Mouse (Mus musculus): ENCODE results near the gene Abtb2. TPM values are rescaled to one million over a fixed set of nuclear protein-coding genes. Genes with fewer than 3 reads are reported as not detected.
A peak's percentile ranks its signal among the peaks of the same experiment; 100 is the strongest.

Gene Abtb2
- total RNA-seq, 4 experiments from 2014 or later: 8.8 to 10.6 (median 10.1) TPM

DNA sequence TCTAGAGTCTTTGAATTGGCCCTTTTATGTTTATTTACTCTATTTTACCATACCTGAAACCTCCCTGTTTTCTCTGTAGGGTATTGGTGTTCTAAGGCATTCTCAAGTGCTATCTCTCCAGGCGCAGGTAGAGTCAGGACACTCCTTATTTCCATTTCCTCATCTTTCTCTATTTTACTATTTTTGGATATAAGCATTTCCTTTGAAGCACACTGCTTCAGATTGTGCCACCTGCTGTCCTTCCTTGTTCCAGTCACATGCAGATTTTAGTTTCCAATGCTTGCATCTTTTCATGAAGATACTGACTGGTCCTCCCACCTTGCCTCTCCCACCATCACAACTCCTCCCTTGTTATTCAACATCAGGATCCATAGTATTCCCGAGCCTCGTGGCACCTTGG lies 47.8 kb downstream of the Abtb2 start:
- DNase-seq (ENCODE audit: low spot score in 2 of 2): no peak

DNA sequence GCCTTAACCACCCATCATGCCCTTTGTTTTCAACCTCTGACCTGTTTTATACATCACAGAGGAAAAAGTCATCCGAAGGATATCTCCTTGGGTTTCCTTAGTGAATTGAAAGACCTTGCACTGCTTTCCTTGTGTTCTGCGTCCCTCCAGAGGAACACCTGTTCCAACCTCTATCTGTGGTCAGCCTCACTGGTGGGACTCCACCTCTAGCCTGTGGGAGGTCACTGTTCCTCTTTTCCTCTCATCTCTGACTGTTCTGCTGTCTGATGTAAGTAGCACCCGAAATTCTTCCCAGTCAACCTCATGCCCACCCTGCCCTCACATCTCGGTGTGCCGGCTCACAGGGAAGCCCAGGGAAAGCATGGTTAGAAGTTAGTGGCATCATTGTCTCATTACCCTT lies 48.9 kb downstream of the Abtb2 start:
- no peak for DNase-seq (ENCODE audit: low spot score in 2 of 2)

DNA sequence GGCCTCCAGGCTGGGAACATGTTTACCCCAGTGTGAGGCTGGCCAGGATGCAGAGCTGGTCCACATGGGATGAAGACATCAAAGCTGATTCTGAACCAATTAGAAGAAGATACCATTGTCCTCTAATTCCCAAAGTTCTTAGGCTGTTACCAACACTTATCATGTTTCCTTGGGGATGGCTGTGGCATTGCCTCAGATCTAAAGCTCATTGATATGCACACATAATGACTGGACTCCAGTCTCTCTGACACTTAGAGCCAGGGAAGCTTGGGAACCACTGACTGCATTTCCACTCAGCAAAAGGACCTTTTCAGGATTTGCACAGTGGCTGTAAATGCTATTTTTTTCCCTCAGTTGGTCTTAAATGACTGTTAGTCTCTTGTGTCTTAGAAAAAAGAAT lies 52.3 kb downstream of the Abtb2 start:
- DNase-seq (ENCODE audit: low spot score in 2 of 2): no peak

DNA sequence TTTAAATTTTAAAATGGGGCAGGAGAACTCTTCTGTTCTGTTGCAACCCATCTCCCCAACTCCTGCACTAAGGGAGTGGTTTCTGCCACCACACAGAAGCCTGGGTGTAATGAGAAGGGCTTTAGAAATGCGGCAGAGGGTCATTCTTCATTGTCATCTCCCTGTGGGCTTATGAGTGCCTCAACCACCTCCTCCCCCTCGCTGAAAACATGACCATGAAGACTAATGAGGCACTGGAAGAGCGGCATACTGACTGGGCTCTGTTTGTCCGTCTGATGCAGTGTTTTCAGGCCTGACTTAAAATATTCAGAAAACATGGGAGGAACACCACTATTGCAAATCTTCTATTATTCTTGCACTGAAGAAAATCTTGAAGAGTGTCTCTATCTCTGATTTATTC lies 56.8 kb downstream of the Abtb2 start:
- DNase-seq (ENCODE audit: low spot score in 2 of 2): no peak

DNA sequence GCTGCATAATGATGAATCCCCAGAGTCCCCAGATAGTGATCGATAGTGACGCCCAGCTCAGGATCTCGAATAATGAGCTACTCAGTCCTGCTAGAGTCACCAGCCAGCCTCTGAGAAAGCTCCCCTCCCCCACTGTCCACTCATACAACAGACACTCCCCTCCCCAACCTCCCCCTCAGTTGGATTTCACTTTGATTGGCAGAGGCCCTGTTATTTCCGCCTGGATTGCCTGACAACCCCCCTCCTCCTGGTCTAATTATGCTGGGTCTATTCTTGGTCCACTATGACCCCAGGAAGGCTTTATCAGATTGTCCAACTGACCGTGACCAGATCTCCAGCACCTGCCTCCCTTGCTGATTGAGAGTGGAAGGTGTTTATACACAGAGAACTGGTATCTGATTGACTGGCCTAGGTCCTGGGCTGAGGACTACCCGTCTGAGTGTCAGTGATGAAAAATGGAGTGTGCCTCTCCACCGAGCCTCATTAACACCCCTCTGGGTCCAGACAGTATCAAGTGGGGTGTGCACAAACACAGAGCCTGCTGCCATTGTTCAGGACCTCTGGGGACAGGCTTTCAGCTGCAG lies 59.3 kb downstream of the Abtb2 start:
- no peak for DNase-seq (ENCODE audit: low spot score in 2 of 2)

DNA sequence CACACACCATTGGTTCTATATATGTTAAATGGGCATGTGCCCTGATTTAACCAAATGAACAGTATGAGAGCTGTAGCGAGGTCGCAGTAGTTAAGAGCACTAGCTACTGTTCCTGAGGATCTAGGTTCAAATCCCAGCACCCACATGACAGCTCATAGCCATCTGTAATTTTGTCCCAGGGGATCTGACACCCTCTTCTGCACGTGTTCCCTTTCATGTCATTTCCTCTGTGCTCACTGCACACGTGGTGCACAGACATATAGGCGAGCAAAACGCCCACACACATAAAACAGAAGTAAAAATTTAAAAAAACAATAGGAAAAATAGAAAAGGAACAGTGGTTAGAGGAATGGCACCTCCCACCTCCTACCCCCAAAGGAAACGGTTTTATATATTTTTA lies 61.0 kb downstream of the Abtb2 start:
- no peak for DNase-seq (ENCODE audit: low spot score in 2 of 2)

DNA sequence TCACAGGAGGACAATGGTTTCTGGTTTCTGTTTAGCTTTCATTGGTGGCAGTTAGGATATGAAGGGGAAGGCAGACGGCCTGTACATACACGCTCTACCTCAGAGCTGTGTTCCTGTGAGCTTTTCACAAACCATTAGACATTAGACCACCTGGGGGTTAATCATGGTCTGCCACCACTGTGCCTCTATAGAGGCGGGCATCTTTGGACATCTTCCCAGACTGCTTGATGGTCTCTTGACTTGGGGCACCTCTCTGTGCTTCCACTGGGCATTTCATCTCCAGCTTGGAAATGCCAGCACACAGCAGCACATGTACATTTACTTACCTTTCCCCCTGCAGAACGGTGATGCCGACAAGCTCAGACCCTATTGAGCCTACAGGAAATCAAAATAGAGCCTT lies 63.8 kb downstream of the Abtb2 start:
- DNase-seq (ENCODE audit: low spot score in 2 of 2): no peak

DNA sequence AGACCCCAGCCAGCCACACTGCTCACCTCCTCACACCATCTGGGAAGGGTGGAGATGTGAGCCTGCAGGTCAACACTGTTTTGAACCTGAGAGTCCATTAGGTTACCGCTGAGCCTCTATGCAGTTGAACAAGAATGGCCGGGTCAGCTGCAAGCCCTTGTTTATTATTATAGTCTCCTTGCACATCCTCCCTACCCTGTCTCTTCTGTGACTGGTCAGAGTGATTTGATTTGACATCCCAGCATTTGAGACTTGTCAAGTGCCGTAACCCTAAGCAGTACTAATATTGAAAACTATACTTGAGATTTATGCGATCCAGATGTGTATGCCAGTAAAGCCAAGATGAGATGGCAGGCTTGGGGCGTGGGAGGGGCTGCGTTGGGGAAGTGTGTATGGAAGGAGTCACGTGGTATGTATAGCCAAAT lies 65.2 kb downstream of the Abtb2 start:
- DNase-seq (ENCODE audit: low spot score in 2 of 2): no peak

DNA sequence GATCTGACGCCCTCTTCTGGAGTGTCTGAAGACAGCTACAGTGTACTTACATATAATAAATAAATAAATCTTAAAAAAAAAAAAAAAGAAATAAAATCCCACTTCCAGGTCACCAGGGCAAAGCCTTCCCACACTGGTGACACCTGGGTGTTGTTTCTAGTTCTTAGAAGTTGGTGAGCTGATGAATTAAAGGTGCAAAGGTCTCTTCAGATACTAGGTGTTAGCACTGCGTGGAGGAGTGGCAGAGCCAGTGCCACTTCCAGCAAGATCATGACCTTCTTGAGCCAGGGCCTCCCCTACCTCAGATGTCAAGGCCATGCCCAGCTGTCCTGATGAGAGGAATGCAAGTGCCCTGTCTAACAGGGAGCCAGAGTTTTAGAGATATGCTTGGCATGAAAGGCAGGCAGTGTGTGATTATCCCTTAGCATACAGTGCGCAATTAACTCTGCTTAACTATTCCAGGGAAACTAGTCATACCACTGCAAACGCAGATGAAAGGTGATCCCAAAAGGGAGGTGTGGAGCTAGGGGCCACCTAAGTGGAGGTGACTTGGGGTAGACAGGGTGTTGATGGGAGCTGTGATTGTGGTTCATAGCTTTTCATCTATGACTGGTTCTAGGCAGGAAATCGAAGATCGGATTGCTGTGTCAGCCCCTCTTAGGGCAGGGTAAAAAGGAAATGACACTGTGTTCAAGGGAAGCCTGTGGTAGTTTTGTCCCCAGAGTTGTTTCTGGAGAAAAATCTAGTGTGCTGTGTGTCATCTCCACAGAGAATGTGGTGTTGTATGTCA lies 66.2 kb downstream of the Abtb2 start:
- no peak for DNase-seq (ENCODE audit: low spot score in 2 of 2)

DNA sequence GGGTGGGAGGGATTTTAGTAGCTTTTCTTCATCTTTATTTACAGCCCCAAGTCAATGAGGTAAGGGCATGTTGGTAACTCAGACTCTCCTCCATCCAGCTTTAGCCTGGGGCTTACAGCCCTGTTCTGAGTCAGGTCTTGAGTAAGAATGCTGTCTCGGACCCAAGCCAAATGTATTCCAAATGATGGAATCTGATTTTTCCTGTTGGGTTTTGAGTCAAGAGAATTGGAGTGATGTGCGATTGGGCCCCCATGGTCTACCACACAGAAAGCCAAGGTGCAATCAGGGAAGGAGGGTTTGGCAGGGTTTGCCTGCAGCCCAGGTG lies 66.8 kb downstream of the Abtb2 start:
- DNase-seq (ENCODE audit: low spot score in 2 of 2): no peak

DNA sequence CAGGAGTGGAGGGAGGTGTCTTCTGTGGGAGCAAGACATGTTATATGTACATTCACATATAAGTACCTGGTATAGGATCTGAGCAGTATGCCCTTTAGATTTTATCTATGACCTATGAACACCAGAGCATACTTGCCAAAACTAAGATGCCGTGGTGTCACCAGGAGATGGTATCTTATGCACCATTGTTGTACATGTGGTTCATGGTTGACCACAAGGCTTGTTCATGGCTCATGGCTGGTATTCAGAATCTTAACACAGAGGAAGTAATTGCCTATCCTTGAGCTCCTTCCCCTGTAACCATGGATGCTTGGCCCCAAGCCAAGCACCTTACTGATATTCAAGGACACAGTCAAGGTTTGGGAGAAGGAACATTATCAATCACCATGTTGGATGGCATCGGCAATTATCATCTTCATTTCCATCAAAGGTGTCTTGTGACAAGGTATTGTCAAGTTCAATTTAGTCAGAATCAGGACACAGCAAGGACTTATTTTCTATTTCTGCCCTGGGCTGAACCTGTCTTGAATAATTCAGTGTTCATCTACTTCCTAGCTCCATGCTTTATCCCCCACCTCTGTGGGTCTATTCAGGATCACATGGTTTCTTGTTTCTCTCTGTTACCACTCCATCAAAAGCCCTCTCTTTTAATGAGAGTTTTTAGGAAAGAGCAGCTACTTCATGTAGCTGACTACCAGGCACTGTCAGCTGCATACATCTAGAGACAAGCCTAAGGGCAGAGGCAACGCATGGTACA lies 69.8 kb downstream of the Abtb2 start:
- DNase-seq (ENCODE audit: low spot score in 2 of 2): no peak

DNA sequence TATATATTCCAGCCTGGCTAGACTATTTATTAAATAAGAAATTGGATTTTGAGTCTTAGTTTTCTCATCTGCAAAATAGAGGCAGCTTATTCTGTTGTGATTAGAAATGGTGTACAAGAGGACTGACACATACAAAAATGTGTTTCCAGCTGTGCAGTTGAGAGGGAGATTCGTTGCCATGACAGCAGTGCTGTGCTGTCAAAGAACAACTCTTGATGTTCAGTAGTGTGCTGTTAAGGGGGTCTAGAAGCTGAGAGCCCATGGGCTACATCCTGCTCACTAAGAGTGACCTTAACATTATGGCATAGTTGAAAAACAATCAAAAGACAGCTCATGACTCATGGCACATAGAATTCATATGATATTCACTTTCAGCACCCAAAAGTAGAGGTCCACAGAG lies 71.3 kb downstream of the Abtb2 start:
- no peak for DNase-seq (ENCODE audit: low spot score in 2 of 2)

DNA sequence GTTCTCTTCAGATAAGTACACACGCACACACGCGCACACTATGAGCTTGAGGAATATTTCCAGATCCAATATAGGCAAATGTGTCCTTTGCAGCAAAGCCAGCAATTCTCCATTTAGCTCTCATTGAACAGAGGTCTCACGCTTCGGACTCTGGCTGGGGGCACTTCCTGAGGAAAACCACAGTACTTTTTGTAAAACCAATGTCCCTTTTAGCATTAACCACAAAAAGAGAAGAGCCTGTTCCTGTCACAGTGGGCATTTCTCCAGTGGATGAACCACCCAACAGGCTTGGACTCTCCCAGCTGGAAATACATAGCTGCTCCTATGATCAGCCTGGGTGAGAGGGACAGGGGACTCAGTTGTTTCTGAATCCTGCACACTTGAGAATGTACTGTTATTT lies 71.8 kb downstream of the Abtb2 start:
- DNase-seq (ENCODE audit: low spot score in 2 of 2): no peak

DNA sequence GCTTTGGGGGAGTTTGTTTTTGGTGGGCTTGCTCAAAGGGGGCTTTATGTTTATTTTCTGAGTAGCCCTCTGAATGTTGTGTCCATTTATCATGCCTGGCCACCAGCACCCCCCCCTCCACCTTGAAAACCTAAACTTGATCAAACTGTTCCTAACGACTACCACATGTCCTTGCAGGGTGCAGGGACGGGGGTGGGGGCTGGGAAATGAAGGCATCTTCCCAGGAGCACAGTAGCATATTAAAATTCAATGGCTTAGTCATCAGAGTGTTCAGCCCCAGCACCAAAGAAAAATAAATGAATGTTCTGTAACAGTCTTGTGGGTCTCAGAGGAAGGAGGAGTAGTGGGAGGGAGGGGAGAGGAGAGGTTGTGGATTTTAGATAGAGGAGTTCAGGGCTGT lies 73.6 kb downstream of the Abtb2 start:
- no peak for DNase-seq (ENCODE audit: low spot score in 2 of 2)

DNA sequence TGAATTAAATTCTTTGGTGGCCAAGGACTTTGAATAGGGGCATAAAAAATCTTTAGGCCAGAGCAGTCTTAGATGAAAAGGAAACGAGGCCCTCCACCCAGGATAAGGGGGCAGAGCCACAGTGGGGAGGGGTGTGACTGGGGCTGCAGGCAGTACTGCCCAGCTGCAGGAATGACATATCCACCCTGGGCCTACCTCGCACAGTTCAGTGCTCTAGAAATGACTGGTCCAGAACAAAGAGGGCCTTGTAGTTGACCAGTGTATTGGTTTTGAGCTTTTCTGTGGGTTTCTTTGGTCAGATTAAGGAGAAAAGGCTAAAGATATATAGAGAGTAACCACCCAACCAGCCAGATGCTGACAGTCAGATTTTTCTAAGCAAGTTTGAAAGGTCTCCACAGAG lies 74.8 kb downstream of the Abtb2 start:
- DNase-seq (ENCODE audit: low spot score in 2 of 2): no peak

DNA sequence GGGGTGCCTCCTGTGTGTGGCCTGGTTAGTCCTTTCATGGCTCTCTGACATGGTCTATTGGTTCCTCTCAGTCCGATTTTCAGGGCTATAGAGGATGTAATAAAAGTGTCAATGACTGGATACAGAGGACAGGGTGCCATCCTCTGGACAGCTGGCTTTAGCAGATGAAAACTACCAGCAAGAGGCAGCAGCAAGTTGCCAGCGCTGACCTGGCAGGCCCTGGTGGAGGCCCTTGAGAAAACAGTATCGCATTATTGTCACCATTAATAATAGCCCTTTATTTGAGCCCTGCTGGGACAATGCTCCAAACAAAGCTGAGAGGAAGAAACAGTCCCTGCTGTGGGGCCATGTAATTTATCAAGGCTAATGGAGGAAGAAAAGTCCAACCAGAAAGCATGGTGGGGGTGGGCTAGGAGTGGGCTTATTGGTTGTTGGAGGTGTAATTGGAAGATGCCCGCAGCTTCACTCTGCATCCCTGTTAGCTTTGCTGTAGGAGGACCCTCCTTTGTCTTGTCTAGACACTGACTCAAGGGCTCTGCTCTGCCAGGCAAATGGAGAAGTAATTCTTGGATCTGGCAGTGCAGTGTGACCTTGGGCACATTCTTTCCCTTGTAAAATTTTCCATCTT lies 77.6 kb downstream of the Abtb2 start:
- DNase-seq (ENCODE audit: low spot score in 2 of 2): peak; percentile 41 to 45

DNA sequence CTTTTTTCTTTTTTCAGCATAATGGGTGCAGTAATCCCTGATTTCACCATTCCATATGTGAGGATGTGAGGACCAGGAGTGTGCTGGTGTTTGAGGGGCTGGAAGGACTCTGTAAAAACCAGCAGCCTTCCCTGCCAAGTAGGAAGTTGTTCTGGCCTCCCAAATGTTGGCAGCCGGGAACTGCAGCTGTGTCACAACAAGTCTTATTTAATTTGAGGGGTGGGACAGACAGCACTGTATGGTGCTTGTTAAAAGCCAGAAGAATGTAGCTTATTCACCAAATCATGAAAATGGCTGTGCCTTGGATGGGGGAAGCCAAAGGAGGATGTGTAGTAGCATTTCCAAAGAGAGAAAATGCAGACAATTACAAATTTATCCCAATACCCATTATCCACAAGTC lies 78.3 kb downstream of the Abtb2 start:
- DNase-seq (ENCODE audit: low spot score in 2 of 2): no peak

DNA sequence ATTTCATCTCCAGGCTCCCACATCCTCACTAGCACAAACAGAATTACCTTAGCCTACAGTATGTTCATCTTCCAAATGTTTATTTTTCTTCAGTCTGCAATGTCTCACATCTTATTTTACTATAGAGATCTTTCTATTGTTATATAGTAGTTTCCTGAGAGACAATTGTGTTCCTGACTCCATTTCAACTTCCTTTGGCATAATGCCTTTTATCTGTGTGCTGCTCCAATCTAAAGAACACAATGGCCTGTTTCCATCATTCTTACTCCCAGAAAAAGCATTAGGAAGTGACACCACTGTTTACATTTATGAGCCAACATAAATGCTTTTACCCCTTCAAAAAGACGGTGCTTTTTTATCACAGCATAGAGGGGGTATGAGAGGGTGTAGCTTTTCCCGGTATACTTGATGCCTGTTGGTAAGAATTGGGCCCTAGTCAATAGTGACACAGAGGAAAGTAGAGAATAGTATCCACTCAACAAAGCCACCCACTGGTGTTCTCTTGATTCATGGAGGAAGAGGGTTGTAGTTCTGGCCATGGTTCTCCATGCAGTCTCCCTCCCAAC lies 84.3 kb downstream of the Abtb2 start:
- no peak for DNase-seq (ENCODE audit: low spot score in 2 of 2)

DNA sequence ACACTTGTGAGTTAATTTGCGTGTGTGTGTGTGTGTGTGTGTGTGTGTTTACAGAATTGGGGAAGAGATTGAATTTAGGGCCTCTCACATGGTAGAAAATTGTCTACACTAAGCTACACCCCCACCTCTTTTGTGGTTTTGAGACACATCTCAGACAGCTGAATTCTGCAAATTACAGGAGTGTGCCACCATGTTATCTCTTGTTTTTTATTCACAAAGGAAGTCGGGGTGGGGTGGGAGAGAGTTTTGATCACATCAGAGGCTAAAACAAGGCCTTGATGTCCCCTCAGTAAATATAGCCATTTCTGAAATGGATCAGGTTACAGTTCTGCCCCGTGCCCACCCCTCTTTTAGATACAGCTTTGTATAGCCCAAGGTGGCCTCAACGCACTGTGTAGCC lies 86.0 kb downstream of the Abtb2 start:
- no peak for DNase-seq (ENCODE audit: low spot score in 2 of 2)

DNA sequence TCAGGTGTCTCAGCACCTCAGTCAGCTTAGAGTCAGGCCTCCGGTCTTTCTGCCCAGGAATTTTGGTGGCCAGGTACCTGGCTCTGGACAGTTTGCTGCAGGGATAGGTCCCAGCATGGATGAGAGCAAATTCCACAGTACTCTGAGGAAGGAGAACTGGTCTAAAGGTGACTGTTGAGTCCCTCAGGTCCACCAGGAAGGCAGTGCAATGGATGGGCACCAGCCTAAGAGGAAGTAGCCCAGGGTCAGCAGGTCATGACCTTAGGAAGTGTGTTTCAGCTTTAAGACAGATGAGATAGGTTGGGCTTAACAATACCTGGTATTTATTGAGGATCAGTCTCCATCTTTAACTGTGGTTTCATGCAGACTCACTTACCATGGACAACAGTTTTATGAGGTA lies 88.9 kb downstream of the Abtb2 start:
- no peak for DNase-seq (ENCODE audit: low spot score in 2 of 2)

DNA sequence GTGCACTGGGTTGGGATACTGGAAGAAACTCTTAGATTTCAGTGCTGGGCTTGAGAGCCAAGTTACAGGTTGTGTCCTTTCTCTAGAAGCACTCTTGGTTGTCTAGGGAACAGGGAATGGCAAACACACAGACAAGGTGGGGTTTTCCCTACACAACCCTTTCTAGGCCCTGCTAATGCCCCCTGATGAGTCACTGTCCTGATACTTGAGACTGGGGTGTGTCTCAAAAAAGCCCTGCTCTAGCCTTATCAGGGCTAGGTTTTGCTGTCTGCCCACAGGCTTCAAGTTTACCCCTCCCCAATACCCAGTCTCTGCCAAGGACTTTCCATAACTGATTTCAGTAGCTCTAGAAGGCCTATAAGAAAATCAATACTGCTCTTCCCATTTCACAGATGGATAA lies 89.9 kb downstream of the Abtb2 start:
- DNase-seq (ENCODE audit: low spot score in 2 of 2): no peak

DNA sequence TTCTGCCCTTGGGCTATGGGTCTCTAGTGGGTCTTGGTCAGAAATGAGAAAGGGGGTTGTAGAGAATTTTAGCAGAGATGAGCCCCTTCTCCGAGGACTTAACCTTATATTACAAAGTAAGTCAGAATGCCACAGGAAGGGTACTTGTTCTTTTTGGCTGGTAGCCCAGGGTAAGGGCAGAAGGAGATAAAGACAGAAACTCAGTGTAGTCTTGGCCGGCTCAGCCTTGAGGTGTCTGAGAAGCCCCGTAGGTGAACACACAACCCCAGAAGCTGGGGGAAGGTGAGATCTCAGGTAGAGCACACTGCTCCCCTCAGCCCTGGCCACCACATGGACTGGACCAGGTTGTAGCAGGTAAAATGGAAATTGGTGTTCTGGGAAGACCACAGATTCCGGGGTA lies 93.1 kb downstream of the Abtb2 start:
- no peak for DNase-seq (ENCODE audit: low spot score in 2 of 2)

Data from layer of hippocampus, adult 8-10 months (tissue).